Mouse (Mus musculus) inflammation-experienced regulatory T-cells (primary cell): ENCODE data around the gene AC140267.1. TPM values are rescaled to one million over a fixed set of nuclear protein-coding genes. Genes with fewer than 3 reads are reported as not detected.

Experiments used
- polyA plus RNA-seq, 2 experiments: library from polyadenylated mRNA; unstranded; fragments of 100-300 nt; shearing (Covaris generic); gene quantifications; one replicate each; pipeline ENCODE4 v1.2.1; 2017

Gene AC140267.1
- polyA plus RNA-seq = not detected

DNA sequence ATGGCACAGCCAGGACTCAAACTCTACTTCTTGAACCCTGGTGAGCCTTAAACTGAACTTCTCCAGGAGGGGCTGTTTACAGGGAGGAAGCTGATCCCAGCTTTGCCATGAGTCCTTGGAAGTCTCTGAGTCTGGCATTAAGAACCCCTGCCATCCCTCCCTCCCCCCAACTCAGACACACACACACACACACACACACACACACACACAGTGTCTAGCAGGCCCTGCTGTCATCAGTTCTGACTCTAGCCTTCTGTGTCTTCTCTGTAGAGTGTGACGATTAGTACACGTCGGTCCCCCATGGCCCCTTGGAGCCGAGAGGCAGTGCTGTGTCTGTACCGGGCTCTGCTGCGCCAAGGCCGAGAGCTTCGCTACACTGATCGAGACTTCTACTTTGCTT is at the start of gene AC140267.1:
TSS of gene AC140267.1 (plus strand) at position 301 of the 400 bp plus-strand sequence.

DNA sequence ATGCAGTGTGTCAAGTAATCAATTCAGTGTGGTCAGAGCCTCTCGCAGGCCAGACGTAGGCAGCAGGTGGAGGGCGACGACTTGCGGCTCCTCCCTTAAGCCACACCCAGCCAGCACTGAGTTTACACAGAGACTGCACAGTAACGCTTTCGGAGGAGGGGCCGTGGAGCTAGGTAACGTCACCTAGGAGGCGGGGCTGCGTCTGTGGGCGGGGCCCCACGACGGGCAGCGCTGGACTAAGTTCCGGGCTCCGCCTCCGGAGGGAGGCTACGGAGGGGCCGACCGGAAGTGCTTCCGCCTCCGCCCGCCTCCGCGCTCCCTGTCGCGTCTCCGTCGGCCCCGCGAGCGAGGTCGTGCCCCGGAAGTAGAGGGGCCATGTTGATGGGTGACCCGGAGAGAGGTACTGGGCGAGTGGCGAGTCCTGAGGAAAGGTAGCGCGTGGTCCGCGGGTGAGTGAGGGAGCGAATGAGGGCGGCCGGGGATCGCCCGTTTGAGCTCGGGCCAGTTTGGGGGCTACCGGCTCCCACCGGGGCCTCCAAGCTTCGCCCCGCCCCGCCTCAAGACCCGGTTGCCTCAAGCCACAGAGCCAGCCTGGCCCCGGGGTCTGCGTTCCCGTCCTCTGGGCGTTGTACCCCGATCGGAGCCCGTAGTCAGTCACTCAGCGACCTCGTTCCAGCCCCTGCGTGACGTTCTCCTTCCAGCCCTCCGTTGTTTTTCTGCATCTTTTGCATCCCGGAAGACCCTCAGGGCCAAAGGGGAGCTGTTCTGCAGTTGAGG is 1.7 kb upstream of the AC140267.1 start, which contains the start of gene Mief1:
TSS of gene Mief1 (plus strand) at position 286 of the 777 bp plus-strand sequence.

DNA sequence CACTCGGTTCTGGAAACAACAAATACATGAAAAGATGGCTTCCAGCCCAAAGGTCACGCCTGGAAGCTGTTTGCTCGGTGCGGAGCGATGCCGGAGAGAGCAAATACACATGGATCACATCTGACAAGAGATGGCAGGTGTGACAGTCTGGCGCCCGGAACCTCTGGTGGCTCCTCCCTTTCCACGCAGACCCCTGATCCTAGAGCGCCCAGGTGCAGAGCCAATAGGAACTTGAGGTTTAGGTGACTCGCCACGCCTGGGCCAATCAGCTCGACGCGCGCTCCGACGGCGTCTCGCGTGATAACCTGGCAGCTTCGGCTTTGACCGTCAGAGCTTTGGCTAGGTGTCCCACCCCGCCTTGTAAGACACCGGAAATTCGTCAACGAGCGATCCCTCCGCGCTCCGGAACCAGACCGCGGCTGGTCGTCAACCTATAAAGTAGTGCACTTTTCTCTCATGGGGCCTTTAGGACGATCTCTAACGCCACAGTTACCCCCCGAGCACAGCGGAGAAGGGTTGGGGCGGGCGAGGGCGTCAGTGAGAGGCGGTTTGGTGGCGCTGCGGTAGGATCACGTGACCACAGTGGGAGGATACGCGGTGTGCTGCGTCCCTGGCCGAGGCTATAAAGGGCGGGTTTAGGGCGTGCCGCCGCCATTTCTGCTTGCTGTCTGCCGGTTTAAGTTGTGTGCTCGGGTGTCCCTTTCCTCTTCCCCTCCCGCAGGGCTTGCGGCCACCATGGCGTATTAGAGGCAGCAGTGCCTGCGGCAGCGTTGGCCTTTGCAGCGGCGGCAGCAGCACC is 19.4 kb downstream of the AC140267.1 start, which contains the start of gene Atf4:
TSS of gene Atf4 (plus strand) at position 338 of the 799 bp plus-strand sequence.

DNA sequence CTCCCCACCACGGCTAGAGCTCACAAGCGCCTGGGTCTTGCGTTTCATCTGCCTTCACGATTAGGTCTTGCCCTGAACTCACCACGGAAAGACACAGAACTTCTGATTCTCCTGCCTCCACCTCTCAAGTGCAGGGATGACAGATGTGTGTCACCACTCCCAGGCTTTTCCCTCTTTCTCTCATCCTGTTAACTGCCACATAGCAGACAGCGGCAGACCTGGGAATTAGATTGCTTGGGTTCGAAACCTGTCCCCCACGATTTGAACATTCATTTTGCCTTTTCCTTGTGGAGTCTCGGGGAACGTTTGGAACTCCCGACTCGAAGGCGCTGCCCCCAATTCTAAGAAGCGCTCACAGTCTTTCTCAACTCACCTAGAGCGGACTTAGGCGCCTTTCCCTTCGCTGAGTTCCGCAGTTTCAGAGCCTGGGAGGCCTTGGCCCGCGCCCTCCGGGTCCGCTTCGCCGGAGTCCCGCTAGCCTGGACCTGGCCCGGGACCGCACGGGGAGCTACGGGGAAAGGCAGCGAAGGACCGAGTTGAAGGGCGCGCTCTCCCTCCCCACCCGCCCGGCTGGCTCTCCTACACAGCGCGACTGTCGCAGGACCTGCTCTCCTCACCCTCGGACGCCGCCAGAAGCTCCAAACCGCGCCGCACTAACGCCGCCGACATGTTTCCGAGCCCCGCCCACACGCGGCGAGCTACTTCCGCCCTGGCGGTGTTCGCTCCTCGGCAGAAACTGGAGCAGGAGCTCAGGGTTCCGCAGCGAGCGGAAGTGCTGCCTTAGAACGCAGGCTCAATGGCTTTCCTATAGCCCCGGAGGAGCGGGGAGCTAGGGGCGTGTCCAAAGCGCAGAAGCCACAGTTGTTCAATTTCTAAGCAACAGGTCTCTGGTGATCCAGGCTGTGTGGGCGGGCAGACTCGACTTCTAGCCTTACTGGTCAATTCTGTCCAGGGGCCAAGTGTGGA is 28.3 kb downstream of the AC140267.1 start, which contains the start of gene Rps19bp1:
TSS of gene Rps19bp1 (minus strand) at position 706 of the 966 bp plus-strand sequence.

Other genes with a start within 250 kb of the AC140267.1 start
- gene Pdgfb, start 220.9 kb upstream of the AC140267.1 start, polyA plus RNA-seq = 1 to 10 TPM in 1 of 2 experiments, under 1 TPM in 1; 0.78 to 1.7 TPM
- 1 to 10 TPM in 1 of 2 experiments, under 1 TPM in 1; 0.70 to 1.8 TPM for gene Syngr1, start 144.5 kb upstream of the AC140267.1 start, polyA plus RNA-seq
- gene Rpl3, start 144.0 kb upstream of the AC140267.1 start, polyA plus RNA-seq = 1,000 to 10,000 TPM; 1,312 to 1,444 TPM
- gene Tab1, start 102.7 kb upstream of the AC140267.1 start, polyA plus RNA-seq = 10 to 100 TPM; 17.9 to 26.1 TPM
- under 1 TPM in 1 of 2 experiments, not detected in 1; 0.53 TPM for gene Mgat3, start 62.1 kb upstream of the AC140267.1 start, polyA plus RNA-seq
- gene Mief1, start 1.8 kb upstream of the AC140267.1 start, polyA plus RNA-seq = 10 to 100 TPM; 22.4 to 34.6 TPM
- 100 to 1,000 TPM; 105 to 125 TPM for gene Atf4, start 19.3 kb downstream of the AC140267.1 start, polyA plus RNA-seq
- 10 to 100 TPM; 35.3 to 35.5 TPM for gene Rps19bp1, start 28.5 kb downstream of the AC140267.1 start, polyA plus RNA-seq
- gene Cacna1i, start 51.4 kb downstream of the AC140267.1 start, polyA plus RNA-seq = under 1 TPM; 0.40 to 0.49 TPM